Mouse (Mus musculus) cerebellum, postnatal 36 days (tissue): ENCODE measurements around the gene Elane.

ENCODE experiments used
- DNase-seq, 2 experiments: peaks; one replicate each; pipeline ENCODE4 v3.0.0; 2021 to 2022; ENCODE audit warnings: mixed read lengths in 2 of 2

Elane gene

DNA sequence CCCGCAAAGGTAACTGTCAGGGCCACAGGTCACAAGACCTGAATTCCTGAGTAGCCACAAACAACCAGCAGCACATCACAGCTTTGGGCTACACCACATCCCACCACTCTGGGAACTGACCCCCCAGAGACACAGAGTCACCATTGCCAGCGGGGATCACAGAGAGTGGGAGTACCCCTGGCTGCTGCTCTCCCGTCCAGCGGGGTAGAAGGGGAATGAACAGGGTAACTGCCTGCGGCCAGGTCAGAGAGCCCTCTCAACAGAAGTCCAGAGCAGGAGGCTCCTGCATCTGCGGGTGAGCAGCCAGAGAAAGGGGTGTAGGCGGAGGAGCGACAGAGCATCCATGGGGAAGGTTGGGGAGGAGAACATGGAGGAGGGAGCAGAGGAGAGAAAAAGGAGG is 30.0 kb downstream of the Elane start:
- DNase-seq = no peak

DNA sequence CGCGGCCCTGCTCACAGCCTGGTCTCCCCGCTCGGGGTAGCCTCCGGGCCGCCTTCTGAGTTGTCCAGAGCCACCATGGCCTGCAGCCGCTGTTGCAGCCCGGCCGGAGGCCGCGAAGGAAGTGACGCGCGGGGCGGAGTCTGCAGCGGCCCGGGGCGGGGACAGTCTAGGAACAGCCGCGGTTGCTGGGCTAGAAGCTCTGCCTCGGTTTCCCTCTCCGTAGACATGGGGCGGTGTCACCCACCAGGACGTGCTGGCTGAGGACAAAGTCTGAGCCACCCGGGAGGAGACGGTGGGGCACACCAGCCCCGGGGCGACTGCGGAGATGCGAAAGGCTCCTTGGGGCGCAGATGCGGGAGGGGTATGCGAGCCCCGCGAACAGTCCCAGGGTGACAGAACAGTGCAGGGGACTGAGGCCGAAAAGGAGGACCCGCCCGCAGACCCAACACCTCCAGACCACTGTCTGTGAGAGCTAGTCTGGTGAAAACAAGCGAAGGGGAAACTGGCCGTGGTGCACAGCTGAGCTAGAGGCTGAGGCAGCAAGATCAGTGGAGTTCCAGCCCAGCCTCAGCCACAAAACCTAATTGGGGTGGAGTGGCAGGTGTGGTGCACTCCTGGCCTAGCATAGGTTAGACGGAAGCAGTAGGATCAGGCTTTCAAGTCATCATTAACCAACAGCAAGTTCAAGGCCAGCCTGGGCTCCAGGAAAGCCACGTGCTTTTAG is 30.9 kb downstream of the Elane start, which contains the start of gene Kiss1r:
Gene Kiss1r (plus strand): TSS at position 164 of the 724 bp plus-strand sequence.
- peak; percentile 82 to 86 for DNase-seq

DNA sequence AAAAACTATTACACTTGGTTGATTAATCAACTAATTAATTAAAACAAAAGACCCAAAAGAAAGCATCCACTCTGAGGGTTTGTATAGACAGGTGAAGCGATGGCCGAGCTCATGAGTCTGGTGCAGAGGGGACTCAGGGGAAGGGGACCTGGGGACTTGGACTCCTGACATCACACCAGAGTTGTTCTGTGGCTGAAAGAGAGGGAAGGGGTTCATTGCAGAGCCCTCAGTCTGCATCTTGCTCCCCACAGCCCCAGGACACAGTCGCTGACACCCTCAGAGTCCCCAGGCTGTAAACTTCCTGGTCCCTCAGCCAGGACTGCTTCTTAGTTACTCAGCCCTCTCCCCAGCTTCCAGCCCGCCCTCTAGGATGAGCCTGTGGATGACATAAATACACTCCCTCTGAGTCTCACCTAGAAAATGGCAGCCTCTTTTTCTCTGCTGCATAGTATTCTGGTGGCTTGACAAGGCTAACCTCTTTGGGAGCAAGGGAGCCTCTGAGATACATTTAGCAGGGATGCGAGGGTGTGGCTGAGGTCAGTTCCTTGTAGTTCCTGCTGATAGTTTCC is 31.6 kb downstream of the Elane start:
- DNase-seq = no peak

DNA sequence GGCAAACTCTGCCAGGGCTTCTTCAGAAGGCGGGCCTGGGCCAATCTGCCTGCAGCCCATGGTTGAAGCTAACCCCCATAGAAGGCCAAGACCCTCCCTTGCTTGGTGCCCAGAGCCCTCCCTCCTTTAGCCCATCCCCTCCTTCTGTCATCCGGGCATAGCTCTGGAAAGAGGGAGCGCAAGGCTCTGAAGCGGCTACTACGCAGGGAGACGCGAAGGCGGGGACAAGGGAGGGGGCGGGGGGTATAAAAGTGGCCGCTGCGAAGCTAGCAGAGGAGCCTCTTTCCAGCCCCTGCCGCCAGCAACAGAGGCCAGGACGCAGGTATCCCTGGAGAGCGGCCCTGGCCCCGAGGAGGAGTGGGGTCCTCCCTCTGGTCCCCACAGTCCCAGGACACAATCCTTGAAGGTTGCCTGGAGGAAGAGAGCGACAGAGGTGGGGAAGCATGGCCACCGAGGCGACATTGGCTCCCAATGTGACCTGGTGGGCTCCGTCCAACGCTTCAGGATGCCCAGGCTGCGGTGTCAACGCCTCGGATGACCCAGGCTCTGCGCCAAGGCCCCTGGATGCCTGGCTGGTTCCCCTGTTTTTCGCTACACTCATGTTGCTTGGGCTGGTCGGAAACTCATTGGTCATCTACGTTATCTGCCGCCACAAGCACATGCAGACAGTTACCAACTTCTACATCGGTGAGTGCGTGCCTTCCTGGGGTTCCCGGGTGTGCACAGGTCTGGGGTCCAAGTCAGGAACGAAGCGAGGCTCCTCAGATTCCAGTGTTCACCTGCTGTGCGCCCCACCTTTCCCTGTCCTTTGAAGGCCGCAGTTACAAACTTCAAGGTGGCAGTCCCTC is 32.4 kb downstream of the Elane start:
- no peak for DNase-seq

DNA sequence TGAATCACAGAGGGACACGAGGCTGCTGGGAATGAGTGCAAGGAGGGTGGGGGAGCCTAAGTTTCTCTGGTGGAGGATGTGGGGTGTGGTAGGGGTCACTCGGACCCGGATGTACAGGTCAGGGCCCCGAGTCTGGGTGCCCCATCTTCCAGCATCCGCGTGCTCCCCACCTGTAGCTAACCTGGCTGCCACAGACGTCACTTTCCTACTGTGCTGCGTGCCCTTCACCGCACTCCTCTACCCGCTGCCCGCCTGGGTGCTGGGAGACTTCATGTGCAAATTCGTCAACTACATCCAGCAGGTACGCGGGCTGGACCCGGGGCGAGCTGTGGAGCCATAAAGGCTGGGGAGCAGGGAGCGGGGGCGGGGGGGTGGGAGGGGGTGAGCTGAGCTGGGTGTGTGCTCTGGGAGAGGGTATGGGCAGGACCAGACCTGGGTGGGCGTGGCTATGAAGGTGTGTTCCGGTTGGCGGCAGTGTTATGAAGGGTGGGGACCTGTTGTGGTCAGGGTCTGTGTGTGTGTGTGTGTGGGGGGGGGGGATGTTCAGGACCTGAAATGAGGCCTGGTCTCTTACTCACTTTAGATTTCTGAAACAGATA is 33.3 kb downstream of the Elane start:
- DNase-seq = no peak

DNA sequence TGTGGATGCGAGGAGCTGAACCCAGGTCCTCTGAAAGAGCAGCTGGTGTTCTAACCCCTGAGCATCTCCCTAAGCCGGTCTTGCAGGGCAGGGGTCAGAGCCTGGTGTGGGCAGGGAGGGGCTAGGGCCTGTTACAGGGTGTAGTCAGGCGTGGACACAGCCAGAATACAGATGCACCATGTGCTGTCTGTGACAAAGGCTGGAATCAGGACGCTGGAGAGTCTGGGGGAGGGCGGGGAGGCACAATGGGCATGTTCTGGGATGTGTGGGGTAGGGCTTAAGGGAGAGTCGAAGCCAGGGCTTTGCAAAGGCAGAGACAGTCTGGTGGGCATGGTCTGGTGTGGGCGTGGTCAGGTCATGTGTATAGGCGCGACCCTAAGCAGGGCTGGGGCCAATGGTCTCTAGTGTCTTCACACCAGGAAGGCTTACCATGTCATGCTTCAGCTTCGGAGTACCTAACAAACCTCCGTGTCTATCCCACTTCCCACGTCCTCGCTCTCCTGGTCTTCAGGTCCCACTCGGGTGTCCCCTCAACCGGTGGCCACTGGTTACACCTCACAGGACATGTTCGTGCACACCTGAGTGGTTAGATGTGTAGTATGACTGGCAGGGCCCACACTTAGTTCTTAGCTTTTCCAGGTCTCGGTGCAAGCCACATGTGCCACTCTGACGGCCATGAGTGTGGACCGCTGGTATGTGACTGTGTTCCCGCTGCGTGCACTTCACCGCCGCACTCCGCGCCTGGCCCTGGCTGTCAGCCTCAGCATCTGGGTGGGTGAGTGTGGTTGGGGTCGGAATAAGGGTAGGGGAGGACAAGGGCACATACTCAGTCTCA is 34.2 kb downstream of the Elane start:
- DNase-seq = no peak

DNA sequence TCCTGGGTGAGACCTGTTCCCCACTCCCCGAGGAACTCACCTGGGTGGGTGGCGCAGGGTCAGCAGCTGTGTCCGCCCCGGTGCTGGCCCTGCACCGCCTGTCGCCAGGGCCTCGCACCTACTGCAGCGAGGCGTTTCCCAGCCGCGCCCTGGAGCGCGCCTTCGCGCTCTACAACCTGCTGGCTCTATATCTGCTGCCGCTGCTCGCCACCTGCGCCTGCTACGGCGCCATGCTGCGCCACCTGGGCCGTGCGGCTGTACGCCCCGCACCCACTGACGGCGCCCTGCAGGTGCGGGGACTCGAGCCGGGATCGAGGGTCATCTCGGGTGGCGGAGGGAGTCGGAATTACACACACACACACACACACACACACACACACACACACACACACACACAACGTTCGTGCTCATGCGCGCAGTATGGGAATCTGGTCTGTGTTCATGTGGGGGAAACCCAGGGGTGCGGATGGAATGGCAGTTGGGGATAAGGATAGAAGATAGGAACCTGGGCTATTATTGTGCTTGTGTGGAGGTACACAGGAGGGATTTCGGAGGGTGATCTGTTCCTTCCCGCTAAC is 35.0 kb downstream of the Elane start, which contains the start of gene R3hdm4:
Gene R3hdm4 (minus strand): TSS at position 251 of the 578 bp plus-strand sequence.
- no peak for DNase-seq

DNA sequence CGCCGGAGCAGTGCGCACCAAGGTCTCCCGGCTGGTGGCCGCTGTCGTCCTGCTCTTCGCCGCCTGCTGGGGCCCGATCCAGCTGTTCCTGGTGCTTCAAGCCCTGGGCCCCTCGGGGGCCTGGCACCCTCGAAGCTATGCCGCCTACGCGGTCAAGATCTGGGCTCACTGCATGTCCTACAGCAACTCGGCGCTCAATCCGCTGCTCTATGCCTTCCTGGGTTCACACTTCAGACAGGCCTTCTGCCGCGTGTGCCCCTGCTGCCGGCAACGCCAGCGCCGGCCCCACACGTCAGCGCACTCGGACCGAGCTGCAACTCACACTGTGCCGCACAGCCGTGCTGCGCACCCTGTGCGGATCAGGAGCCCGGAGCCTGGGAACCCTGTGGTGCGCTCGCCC is 35.5 kb downstream of the Elane start:
- no peak for DNase-seq

DNA sequence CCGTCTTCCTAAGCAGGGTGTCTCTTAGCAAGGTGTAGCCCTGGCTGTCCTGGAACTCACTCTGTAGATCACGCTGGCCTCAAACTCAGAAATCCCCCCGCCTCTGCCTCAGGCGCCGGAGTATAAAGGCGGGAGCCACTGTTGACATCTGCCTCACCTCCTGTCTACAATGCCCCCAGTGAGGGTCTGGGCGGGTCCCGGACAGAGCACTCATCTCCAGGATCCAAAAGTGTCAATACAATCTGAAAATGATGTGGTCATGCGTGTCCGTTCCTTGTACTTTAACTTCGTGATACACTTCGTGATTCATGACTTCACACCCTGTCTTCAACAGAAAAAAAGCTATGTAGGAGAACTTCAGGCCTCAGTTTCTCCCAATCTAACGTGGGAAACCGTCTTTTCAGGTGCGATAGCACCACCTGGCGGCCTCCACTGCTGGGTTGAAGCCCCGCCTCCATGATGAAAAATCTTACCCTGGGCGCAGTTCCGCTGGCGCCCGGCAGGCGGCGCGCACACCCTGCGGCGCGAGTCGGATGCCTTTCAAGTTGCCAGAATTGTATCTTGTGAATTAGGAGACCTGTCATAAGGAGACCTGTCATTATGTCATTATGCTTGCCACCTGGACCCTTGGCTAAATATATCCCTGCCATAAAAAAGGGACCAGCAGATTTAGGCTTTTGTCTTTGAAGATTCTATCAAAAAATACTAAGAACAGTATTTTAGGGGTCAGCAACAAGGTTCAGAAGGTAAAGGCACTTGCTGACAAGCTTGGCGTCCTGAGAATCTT is 39.1 kb downstream of the Elane start:
- peak; percentile 95 to 99 for DNase-seq

DNA sequence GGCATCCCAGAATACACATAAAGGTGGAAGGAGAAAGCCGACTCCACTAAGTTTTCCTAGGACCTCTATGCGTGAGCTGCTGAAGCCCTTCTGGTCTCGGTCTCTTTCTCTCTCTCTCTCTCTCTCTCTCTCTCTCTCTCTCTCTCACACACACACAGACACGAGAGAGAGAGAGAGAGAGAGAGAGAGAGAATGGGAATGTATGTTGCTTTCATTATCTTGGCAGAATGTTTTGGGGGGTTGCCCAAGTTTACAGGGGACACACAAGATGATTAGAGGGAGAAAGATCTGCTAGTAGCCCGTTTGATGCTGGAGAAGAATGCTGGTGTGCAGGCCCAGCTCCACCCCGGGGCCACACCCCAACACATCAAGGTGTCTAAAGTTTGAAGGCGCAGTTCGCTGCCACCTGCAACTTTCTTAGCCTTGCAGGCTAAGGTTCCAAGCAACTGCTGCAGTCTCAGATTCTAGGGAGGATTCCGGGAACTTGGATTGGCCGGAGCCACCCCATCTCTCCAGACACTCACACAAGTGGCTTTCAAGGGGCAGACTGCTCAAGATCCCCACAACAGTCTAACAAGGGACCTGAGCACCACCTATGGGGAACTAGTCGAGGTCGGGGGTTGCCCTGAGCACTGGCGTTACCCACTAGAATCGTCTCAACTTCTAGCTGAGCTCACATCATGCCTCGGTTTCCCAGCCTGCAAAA is 39.9 kb downstream of the Elane start:
- DNase-seq = no peak

DNA sequence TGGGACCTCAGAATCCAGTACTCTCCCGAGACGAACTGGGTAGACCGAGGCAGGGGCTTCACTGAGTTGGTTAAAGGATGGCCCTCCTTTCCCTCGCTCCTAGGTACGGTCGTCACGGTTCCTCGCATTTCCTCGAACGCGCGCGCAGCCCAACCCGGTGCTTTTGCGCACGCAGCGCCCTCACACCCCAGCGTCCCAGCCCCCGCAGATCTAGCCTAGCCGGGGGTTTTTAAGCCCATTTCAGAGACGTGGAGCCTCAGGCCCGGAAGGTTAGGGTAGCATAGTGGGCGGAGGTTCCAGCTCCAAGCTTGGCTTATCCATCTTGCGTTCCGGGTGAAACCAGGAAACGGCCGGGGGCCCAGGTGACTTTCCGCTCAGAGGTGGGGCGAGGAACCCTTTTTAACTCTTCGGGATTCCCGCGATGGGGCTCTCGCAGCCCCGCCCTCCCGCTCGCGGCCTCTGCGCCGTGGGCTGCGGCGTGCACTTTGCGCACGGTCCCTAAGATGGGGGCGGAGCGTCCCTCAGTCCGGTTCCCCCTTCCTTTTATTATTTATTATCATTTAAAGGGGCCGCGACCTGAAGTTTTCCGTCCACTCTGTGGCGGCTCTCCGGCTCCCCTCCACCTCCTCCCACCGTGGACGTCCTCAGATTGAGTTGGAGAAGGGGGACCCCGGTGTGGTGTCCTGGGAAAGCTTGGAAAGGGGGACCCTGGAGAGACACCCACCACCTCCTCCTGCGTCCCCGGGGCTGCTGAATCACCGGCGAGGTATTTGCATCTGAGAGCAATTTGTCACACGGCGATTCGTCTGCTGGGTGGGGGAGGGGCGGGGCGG is 40.7 kb downstream of the Elane start, which contains the start of gene Arid3a:
Gene Arid3a (plus strand): TSS at position 553 of the 833 bp plus-strand sequence.
- DNase-seq = peak; percentile 87 to 90

DNA sequence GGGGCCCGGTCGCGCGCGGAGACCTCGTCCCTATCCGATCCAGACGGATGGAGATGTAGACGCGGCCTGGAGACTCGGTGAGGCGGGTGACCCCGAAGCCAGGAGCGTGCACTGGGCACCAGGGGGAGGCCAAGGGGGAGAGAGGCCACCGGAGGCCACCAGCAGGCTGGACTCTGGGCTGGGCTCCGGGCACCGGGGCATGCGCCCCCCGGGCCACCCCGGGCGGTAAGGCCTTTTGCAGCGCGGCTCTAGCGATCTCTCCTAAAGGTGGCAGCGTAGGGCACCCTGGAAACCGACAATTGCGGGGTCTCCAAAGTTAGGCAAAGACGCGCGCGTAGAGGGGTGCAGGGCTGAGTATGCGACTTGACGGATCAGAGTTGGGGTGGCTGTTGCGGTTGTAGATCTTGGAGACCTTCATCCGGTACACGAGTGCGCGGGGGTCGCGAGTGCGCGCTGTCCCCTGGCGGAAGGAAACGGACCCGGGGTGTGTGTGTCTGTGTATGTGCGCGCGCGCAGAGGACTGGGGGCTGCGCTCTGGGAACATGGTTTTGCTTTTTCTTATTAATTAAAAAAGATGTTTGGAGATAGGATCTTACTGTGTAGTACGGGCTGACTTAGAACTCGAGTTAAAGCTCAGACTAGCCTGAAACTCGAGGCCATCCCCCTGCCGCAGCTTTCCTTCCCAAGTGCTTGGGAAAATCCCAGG is 41.4 kb downstream of the Elane start:
- DNase-seq = peak in 1 of 2 experiments; percentile 50

DNA sequence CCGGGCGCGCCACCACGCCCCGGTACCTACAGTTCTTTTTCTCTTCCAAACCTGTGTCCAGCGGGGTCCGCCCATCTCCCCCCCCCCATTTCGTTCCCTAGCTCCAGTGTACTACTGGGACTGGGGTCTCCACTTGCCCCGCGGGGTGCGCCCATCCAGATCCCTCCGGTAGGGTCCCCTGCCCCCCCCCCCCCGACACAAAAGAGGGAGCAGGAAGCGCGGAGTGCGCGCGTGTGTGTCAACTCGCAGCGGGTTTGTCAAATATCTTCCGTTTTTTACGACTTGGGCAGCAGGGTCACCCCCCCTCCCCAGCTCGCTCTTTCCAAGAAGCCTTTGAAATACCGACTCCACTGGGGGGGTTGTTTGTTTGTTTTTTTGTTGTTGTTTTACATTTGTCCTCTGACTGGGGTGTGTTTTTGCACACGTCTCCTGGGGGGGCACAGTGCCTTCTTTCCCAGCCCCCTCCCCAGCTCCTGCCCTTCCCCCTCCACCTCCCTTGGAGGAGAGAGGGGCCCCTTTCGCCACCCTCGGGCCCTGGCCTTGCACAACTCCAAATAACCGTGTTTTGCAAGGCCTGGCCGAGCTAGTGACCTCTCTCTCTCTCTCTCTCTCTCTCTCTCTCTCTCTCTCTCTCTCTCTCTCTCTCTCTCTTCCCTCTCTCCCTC is 42.1 kb downstream of the Elane start:
- DNase-seq = no peak

DNA sequence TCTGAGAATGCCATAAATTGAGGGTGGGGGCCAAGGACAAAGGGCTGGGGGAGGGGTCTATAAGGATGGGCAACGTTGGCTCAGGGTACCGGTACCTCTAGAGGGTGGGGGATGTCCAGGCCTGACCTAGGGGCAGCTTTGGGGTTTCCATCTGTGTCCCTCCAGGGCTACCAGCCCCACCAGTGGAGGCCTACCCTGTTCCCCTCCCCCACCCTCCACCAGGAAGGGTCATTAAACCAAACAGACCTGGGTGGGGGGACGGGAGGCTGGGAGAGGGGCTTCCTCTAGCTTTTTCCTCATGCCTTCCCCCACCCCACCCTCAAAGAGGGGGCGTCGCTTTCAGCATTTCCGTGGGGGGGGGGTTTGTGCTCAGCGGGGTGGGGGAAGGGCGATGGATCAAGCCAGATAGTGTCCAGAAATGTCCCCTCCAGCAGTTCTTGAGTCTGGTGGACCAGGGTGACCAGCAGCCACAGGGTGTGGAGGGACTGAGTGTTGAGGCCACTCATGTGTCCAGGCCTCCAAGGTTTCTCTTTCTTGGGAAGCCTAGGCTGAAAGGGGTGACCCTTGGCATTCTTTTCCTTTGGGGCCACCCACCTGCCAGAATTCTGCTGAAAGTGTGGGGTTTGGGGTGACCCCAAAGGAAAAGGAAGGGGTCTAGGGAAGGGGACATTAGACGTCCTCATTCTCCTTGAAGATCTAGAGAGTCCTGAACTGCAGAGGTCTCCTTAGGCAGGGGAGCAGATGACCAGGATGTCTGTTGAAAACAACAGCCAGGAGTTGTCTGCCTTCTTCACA is 43.1 kb downstream of the Elane start:
- no peak for DNase-seq

DNA sequence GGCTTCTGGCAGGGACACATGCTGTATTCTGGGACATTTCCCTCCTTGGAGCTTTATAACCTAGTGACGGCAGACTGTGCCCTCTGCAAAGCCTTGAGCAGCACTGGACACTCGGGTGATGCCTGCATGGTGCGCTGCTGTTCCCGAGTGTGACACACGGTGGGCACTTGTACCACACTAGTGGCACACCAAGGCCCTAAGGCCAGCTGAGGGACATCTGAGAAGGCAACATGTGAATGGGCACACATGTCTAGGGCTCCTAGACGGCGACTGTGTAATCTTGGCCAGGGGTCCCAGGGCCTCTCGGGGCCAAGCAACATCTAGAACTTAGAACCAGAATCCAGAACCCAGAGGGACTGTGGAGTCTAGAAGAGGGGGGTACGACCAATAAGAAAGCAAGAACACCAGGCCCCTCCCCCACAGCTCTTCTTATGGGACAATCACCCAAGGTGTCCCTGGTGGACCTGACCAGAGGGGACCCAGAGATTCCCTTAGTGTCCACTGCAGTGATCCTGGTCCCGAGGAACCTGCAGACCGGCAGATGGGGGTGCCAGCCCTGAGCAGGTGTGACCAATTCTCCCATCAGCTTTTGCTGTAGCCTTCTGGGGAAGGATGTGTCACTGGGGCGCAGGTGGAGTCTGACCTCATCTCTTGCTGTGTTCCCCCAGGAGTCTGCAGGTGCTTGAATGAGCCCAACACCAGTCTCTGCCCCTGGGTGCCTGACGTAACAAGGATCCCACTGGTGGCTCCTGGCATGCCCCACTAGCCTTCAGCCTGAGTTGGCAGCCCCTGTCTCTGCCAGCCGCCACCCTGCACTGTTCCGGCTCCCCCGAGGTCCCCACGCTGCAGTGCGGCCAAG is 44.1 kb downstream of the Elane start:
- no peak for DNase-seq

DNA sequence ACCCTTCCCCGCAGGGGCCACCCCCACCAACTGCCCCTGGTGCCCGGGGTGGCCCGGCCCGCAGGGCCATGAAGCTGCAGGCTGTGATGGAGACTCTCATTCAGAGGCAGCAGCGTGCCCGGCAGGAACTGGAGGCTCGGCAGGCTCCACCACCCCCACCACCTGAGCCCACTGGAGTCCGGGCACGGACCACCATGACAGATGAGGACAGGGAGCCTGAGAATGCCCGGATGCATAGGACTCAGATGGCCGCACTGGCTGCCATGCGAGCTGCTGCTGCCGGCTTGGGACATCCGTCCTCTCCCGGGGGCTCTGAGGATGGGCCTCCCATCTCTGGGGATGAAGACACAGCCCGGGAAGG is 44.8 kb downstream of the Elane start:
- DNase-seq = no peak
